Mouse (Mus musculus) heart, adult 2 months (tissue): ENCODE results near the gene Trpv3. TPM values are rescaled to one million over a fixed set of nuclear protein-coding genes. Genes with fewer than 3 reads are reported as not detected.

Experiments used
- DNase-seq, 2 experiments: peaks; one replicate each; pipeline ENCODE4 v3.0.0; 2021
- H3K27ac ChIP-seq: fragments of 200-600 bp; 2 replicates; pipeline ENCODE4 v1.8.1; 2022
- H3K27me3 ChIP-seq: fragments of 200-500 bp; 2 replicates; pipeline ENCODE4 v1.6.1; 2012; ENCODE audit warnings: mild to moderate bottlenecking, low read length, inconsistent platforms, mixed read lengths; ENCODE audit not compliant: control insufficient read depth, insufficient read depth
- H3K36me3 ChIP-seq: fragments of 200-500 bp; 2 replicates; pipeline ENCODE4 v1.6.1; 2012; ENCODE audit warnings: low read length, inconsistent platforms; ENCODE audit not compliant: control insufficient read depth, insufficient read depth
- H3K4me1 ChIP-seq: fragments of 200-500 bp; 2 replicates; pipeline ENCODE4 v1.6.1; 2011; ENCODE audit warnings: low read length; ENCODE audit not compliant: control insufficient read depth, insufficient read depth
- H3K4me3 ChIP-seq: fragments of 200-600 bp; 2 replicates; pipeline ENCODE4 v1.8.1; 2022
- H3K79me2 ChIP-seq: fragments of 200-500 bp; replicated peaks from 2 replicates; pipeline ENCODE4 v1.6.1; 2012; ENCODE audit warnings: mild to moderate bottlenecking, inconsistent platforms, low read length, moderate library complexity, mixed read lengths; ENCODE audit not compliant: control insufficient read depth, insufficient read depth
- H3K9ac ChIP-seq: fragments of 200-500 bp; 2 replicates; pipeline ENCODE4 v1.6.1; 2012; ENCODE audit warnings: low read depth, mild to moderate bottlenecking, control low read depth, inconsistent platforms, low read length, mixed read lengths
- CTCF ChIP-seq: fragments of 200-600 bp; IDR thresholded peaks from 2 replicates; pipeline ENCODE4 v1.8.1; 2022; ENCODE audit warnings: antibody characterized with exemption, mild to moderate bottlenecking, moderate library complexity
- EP300 ChIP-seq: fragments of 200-500 bp; IDR thresholded peaks from 2 replicates; pipeline ENCODE4 v1.6.1; 2011; ENCODE audit warnings: low read depth, low read length, control low read depth; ENCODE audit not compliant: insufficient read depth
- POLR2A ChIP-seq: fragments of 200-500 bp; IDR thresholded peaks from 2 replicates; pipeline ENCODE4 v1.6.1; 2011; ENCODE audit warnings: mild to moderate bottlenecking, low read depth, low read length, control low read depth; ENCODE audit not compliant: insufficient read depth
- WGBS: fragments of 180-500 bp; shearing (Covaris S2); methylation state at CpG from one replicate; pipeline ENCODE4 v1.1.7; 2018; 5-methylcytosine and 5-hydroxymethylcytosine counted together
- intact Hi-C: fragments of 180-260 bp; cut with DNase I; formaldehyde crosslinking; loops from one replicate; pipeline ENCODE4 v1.15.1; 2025
- polyA plus RNA-seq: library from polyadenylated mRNA; depleted of rRNA; stranded (reverse); fragments of >200 nt; gene quantifications from 2 replicates; pipeline ENCODE4 v1.2.3, GENCODE M21; 2012
- total RNA-seq, 2 experiments: library from RNA; stranded (reverse); gene quantifications; 2 replicates each; pipeline ENCODE4 v1.2.3; 2021

Gene Trpv3
- total and polyA plus RNA-seq, 3 experiments, result 0.03 to 0.05 (median 0.04) TPM

GRCm38 (mm10) chr11:73274821-73275220 is 7.6 kb downstream of the Trpv3 start:
- no peak overlapping the region for H3K4me3 ChIP-seq
- intact Hi-C loops, result no loop called here
- TF ChIP-seq CTCF, result no peak
- H3K4me1 ChIP-seq, result peaks cover 3% of the 10 kb centered on the region; the same call in 1 of the 2 replicates
- H3K27ac ChIP-seq, result no peak overlapping the region
- WGBS, result 25% methylated on average over 2 of the region's 2 CpGs
- no peak for DNase-seq
- H3K79me2 ChIP-seq, result no peaks in the 10 kb centered on the region
- no peaks in the 10 kb centered on the region for H3K36me3 ChIP-seq
- H3K9ac ChIP-seq, result no peak overlapping the region
- no peaks in the 10 kb centered on the region for H3K27me3 ChIP-seq

GRCm38 (mm10) chr11:73280710-73281109 is 13.5 kb downstream of the Trpv3 start:
- H3K4me1 ChIP-seq, result peaks cover 6% of the 10 kb centered on the region; the same call in 1 of the 2 replicates
- intact Hi-C loops, result loop anchor here (5.0 to 10.0 kb wide), 5 partner anchors 43 to 273 kb away; partner anchors contain the start of gene Haspin
- no peak for DNase-seq
- no peak overlapping the region for H3K9ac ChIP-seq
- H3K79me2 ChIP-seq, result no peaks in the 10 kb centered on the region
- no peak for TF ChIP-seq CTCF
- TF ChIP-seq POLR2A, result no peak
- no peak for TF ChIP-seq EP300
- H3K4me3 ChIP-seq, result no peak overlapping the region
- H3K36me3 ChIP-seq, result no peaks in the 10 kb centered on the region
- no peak overlapping the region for H3K27ac ChIP-seq
- WGBS, result 47% methylated on average over 5 of the region's 5 CpGs
- H3K27me3 ChIP-seq, result no peaks in the 10 kb centered on the region

- TF ChIP-seq CTCF (peak; percentile 73), POLR2A (no peak)
- WGBS, result 3% methylated on average over 16 of the region's 16 CpGs
- Histone ChIP-seq H3K27me3 (no peaks in the 10 kb centered on the region), H3K9ac (peak overlapping the region; percentile 59), H3K36me3 (no peaks in the 10 kb centered on the region), H3K4me1 (peaks cover 6% of the 10 kb centered on the region; the same call in 1 of the 2 replicates), H3K4me3 (peak overlapping the region; percentile 33), H3K79me2 (no peaks in the 10 kb centered on the region), H3K27ac (no peak overlapping the region)
- intact Hi-C loops, result loop anchor here (5.0 to 10.0 kb wide), 5 partner anchors 44 to 274 kb away; partner anchors contain the start of gene Haspin
- DNase-seq, result peak; percentile 52 to 53
Measured at GRCm38 (mm10) chr11:73281528-73282027, 14.4 kb downstream of the Trpv3 start.

- Histone ChIP-seq H3K27me3 (no peaks in the 10 kb centered on the region), H3K79me2 (no peaks in the 10 kb centered on the region), H3K36me3 (no peaks in the 10 kb centered on the region), H3K4me3 (no peak overlapping the region), H3K4me1 (peaks cover 6% of the 10 kb centered on the region; the same call in 1 of the 2 replicates), H3K27ac (no peak overlapping the region; the same call in 1 of the 2 replicates), H3K9ac (no peak overlapping the region)
- intact Hi-C loops, result loop anchor here (5.0 to 10.0 kb wide), 5 partner anchors 46 to 276 kb away; partner anchors contain the start of gene Haspin
- TF ChIP-seq POLR2A (no peak), EP300 (0 out of 2 replicates have a peak, but pooled peaks have one; percentile 29)
- DNase-seq, result peak; percentile 41
- 44% methylated on average over 9 of the region's 9 CpGs for WGBS
Measured at GRCm38 (mm10) chr11:73283369-73283768, 16.2 kb downstream of the Trpv3 start.

- no peak for DNase-seq
- 28% methylated on average over 1 of the region's 1 CpGs for WGBS
- Histone ChIP-seq H3K27ac (peak overlapping the region; percentile 7; the same call in 1 of the 2 replicates), H3K79me2 (no peaks in the 10 kb centered on the region), H3K4me3 (no peak overlapping the region), H3K27me3 (no peaks in the 10 kb centered on the region), H3K36me3 (no peaks in the 10 kb centered on the region), H3K9ac (no peak overlapping the region), H3K4me1 (peaks cover 6% of the 10 kb centered on the region; the same call in 1 of the 2 replicates)
- intact Hi-C loops, result loop anchor here (5.0 to 10.0 kb wide), 5 partner anchors 47 to 277 kb away; partner anchors contain the start of gene Haspin
- no peak for TF ChIP-seq EP300
- TF ChIP-seq POLR2A, result no peak
- TF ChIP-seq CTCF, result no peak
Measured at GRCm38 (mm10) chr11:73283926-73284325, 16.7 kb downstream of the Trpv3 start.

- no peak overlapping the region; the same call in 1 of the 2 replicates for H3K27ac ChIP-seq
- DNase-seq, result no peak
Measured at GRCm38 (mm10) chr11:73284351-73284750, 17.2 kb downstream of the Trpv3 start.

More at GRCm38 (mm10) chr11:73284351-73284750, 17.2 kb downstream of the Trpv3 start:
- Histone ChIP-seq H3K4me1 (peaks cover 6% of the 10 kb centered on the region; the same call in 1 of the 2 replicates), H3K27me3 (no peaks in the 10 kb centered on the region), H3K79me2 (no peaks in the 10 kb centered on the region), H3K9ac (no peak overlapping the region), H3K4me3 (no peak overlapping the region), H3K36me3 (no peaks in the 10 kb centered on the region)
- no peak for TF ChIP-seq CTCF
- no peak for TF ChIP-seq EP300
- TF ChIP-seq POLR2A, result no peak
- intact Hi-C loops, result loop anchor here (5.0 to 10.0 kb wide), 5 partner anchors 47 to 277 kb away; partner anchors contain the start of gene Haspin
